Mouse (Mus musculus): ENCODE measurements around the gene Vmn1r174.
"Not testable (repeated sequence)": the region's sequence is repeated elsewhere in the genome, so short reads cannot be mapped to it uniquely, and the experiment has no call there.

DNA sequence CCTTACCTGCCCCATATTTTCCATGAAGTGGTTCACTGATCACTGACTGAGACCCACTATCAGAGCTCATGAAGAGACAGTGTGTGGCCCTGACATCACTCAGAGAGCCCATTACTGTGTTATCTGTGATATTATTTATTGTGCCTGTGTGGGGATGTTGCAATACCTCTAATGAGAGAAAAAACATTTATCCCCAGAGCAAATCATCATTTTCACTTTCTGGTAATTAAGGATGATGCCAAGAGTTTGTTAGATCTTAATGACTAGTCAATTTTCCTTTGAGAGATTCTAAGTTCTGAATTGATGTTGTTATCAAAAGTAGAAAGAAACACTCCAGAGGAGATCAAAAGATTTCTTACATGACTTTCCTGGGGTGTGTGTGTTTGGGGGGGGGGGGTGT, 58.5 kb downstream of the Vmn1r174 start, which contains the start of gene Vmn1r175:
- TF ChIP-seq POLR2A (IDR thresholded peaks at IDR 0.05; ENCODE audit: borderline replicate concordance, insufficient read depth, low read length); CTCF (IDR thresholded peaks at IDR 0.05; ENCODE audit: borderline replicate concordance, insufficient read depth, low read depth, low read length): not testable (repeated sequence)

All from cerebellum, adult 2 months (tissue).